Mouse (Mus musculus) fibroblast of lung, adult 2 months (primary cell): ENCODE results near the gene Mast3.
A peak's percentile ranks its signal among the peaks of the same experiment; 100 is the strongest.

Experiments used
- DNase-seq: peaks from one replicate; pipeline ENCODE4 v3.0.0-alpha.2; 2011; ENCODE audit warnings: low read depth

Mast3 gene

DNA sequence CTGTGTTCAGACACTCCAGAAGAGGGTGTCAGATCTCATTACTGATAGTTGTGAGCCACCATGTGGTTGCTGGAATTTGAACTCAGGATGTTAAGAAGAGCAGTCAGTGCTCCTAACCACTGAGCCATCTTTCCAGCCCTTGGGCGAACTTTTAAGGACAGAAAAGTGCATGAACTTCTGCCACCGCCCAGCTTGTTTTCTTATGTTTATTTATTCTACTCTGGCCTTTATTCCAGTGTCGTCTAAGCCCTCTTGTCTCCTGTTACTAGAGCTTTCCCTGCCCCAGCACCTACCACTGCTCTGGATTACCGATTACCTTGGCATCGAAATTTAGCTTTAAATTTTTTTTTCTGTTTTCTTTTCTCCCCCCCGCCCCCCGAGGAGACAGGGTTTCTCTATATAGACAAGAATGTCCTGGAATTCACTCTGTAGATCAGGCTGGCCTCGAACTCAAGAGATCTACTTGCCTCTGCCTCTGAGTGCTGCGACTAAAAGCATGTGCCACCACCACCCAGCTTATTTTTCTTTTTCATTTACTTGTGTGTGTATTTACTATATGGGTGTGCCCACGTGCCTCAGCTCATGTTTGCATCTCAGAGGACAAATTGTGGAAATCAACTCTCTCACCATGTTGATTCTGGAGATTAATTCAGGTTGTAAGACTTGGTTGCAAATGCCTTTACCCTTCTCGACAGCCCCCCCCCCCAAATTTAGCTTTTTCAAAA lies 1.9 kb downstream of the Mast3 start:
- DNase-seq = no peak

GRCm38 (mm10) chr8:70801830-70802229 lies 3.0 kb downstream of the Mast3 start:
- no peak for DNase-seq

- DNase-seq = no peak
Observed at GRCm38 (mm10) chr8:70801156-70801555, 3.7 kb downstream of the Mast3 start.

- DNase-seq = no peak
Observed at GRCm38 (mm10) chr8:70800648-70801047, 4.2 kb downstream of the Mast3 start.

- DNase-seq = no peak
Observed at GRCm38 (mm10) chr8:70798281-70798680, 6.6 kb downstream of the Mast3 start.

GRCm38 (mm10) chr8:70797081-70798070 lies 7.5 kb downstream of the Mast3 start:
- DNase-seq = peak; percentile 67

GRCm38 (mm10) chr8:70796403-70797080 lies 8.3 kb downstream of the Mast3 start:
- no peak for DNase-seq

DNA sequence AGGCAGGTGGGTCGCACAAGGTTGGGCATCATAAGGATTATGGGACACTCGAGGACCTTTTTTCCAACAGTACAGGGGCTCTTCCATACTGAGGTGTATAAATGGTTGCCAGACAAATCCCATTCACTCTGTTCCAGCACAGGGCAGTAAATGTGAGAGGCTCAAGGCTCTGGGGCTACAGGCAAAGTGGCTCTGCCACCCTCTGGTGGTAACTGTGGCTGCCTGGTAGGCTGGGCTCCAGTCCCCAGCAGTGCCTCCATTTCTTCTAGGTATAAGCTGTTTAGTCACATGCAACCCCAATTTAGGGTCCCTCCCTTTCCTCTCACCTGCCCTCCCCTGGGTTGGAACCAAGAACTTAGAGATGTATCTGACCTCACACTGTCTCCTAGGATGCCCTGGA lies 9.5 kb downstream of the Mast3 start:
- DNase-seq = no peak

DNA sequence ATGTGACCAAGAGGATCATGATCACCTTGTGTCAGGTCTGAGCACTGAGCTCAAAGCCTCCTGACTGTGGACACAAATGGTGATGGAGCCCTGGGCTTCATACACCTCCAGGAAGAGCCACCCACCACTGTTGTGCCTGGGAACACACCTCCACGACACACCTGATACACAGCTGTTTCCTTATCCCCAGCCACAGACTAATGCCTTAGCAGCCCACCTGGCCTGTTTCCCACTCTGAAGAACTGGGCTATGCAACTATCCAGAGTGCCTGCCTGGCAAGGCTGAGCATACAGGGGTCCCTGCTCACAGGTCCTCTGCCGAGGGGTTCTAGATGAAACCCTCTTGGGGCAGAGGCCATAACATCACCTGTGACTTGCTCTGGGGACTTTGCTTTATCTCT lies 10.6 kb downstream of the Mast3 start:
- no peak for DNase-seq

DNA sequence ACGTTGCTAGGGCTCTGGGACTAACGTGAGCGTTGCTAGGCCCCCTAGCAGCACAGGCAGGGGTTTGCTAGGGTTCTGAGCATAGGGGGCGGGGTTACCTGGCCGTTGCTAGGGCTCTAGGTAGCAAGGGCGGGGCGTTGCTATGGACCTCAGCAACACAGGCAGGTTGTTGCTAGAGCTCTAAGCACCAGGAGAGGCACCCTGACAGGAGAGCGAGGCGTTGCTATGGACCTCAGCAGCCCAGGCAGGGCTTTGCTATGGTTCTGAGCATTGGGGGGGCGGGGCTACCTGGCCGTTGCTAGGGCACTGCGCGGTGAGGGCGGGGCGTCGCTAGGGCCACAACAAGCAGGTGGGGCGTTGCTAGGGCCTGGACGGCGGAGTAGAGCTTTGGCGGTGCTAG lies 12.2 kb downstream of the Mast3 start:
- DNase-seq = no peak

DNA sequence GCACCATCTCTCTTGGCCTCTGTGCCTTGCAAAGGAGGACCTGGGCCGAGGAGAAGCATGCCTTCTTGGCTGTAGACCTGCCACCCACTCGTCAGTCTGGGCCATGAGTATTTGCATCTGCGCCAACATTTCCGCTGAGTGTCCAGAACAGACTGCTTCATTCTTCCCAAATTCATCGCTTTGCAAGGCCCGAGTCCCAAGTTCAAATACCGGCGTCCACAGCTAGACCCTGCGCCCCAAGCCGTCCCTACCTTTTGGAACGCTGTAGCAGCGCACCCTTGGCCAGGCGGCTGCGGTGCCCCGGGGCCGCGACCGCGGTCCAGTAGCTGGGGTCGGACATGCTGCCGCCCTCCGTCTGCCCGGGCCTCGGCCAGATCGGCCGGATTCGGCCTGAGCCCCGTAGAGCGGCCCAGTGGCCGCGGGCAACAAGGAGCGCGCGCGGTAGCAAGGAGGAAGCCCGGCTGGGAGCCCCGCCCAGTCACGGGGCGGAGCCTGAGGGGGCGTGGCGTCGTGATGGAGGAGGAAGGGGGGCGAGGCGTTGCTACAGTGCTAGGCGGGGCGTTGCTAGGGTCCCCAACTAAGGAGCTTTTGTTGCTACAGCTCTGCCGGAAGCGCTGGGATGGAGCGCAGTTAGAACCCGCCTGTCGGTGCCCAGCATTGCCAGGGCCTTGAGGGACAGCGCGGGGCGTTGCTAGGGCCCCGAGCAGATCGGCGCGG lies 12.7 kb downstream of the Mast3 start:
- DNase-seq = peak; percentile 82

GRCm38 (mm10) chr8:70791294-70791701 lies 13.6 kb downstream of the Mast3 start:
- DNase-seq = no peak

DNA sequence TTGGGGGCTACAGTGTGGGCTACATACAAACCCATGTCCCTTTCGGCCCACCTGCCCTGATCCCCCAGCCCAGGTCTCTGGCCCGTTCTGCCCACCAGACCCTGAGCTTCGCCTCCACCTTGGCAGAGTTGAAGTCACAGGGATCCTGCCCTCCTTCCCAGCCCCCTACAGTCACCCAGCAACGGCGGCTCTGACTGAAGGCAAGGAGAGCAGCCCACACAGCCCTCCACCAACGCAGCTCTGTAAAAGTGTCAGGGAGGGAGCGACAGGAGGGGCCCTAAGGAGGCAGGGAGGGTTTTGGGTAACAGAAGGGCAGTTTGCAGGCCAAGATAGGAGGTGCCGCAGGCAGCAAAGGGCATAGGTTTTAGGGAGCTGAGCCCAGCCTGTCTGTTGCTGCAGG lies 14.0 kb downstream of the Mast3 start:
- no peak for DNase-seq

GRCm38 (mm10) chr8:70789046-70789445 lies 15.8 kb downstream of the Mast3 start:
- DNase-seq = no peak

DNA sequence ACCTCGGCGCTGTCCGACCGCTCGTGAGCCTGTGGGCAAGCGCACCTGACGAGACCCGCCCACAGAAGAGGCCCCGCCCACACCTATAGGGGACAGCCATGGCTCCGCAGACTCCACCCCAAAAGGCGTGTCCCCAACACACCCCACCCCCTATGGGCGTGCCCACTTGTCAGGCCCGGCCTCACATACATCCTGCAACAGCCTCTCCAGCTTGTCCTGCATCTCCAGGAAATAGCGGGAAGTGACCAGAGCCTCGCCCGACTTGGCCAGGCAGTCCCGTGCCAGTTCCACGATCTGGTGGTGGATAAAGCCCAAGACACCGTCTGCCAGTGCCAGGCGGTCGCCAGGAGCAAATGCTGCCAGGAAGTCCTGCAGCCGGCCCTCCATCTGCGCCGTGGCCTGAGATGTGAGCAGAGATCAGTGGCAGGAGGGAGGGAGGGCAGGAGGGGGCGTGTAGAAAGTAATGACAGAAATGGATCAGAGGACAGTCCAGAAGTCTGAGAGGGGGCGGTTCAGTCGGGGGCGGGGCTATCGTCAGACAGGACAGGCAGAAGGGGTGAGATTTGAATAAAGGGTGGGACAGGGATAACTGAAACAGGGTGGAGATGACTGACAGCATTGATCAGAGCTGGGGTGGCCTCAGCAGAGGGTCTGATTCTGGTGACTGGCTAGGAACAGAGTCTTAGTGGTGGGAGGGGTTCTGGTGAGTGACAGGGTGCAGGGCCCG lies 16.8 kb downstream of the Mast3 start:
- DNase-seq = no peak

- DNase-seq = no peak
Observed at GRCm38 (mm10) chr8:70787051-70787445, 17.8 kb downstream of the Mast3 start.

DNA sequence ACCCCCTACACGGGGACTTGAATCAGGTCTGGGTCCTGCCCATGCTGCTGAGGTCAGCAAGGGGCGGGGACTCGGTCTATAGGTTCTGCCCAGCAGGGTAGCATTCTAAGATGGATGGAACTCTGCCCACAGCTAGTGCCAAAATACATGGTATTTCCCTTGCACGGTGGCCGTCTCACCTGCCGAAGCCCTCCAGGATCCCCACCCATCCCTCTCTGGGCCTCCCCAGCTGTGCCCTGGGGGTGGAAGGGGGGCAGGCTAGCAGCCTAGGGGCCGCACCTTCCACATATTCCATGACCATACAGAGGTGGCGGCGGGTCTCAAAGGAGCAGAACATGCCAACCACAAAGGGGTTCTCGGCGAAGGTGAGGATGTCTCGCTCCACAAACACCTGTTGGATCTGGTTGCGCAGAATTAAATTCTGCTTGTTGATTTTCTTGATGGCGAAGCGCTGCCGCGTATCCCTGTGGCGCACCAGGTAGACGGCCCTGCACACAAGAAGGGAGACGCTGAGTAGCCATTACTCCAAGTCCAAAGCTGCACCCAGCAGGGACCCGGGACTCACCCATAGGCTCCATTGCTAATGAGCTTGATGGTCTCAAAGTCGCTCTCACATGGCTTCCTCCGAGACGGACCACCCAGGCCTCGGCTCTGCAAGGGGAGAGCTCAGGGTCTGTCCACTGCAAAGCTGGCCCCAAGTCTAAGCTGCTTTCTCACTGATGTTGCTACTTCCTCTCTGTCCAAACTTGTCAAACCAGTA lies 18.4 kb downstream of the Mast3 start:
- DNase-seq = no peak

DNA sequence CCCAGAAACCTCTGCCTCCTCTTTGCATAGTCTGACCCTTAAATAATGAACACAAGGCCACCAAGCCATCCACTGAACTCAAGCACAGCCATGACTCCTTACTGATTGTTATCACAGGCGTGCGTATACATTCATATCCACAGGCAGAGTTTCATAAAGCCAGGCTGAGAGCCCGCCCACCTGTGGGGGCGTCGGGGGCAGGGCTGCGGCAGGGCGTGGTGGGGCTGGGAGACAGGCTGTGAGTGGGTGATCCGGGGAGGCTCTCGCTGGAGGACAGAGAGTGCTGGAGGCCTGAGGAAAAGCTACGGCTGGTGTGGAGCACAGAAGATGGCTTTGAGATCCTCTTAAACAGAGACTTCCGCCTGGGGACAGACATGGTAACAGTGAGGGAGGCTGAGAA lies 24.8 kb downstream of the Mast3 start:
- DNase-seq = no peak

GRCm38 (mm10) chr8:70776496-70777444 lies 28.1 kb downstream of the Mast3 start, which contains the start of gene Pik3r2:
Gene Pik3r2, minus strand, starts transcription at chr8:70776713.
- DNase-seq = peak; percentile 96
